Mouse (Mus musculus) bone marrow macrophage, adult 2 months (primary cell): ENCODE data around the gene Llgl2.

Experiments used
- CTCF ChIP-seq: IDR thresholded peaks from 2 replicates; pipeline ENCODE4 v1.5.1; 2012; ENCODE audit warnings: low read depth, mild to moderate bottlenecking, low read length, moderate library complexity
- POLR2A ChIP-seq: IDR thresholded peaks from 2 replicates; pipeline ENCODE4 v1.6.1; 2012; ENCODE audit warnings: mild to moderate bottlenecking, low read depth, low read length, borderline replicate concordance

- TF ChIP-seq POLR2A (no peak), CTCF (no peak)
Measured at GRCm38 (mm10) chr11:115832523-115832922, 8.7 kb downstream of the Llgl2 start.
